Mouse (Mus musculus) spleen, embryonic (tissue): ENCODE results near the gene Sec14l4.

Experiments
- CTCF ChIA-PET: fragments of 350-600 bp; sonication (Branson Sonifier 250); formaldehyde crosslinking; loops from one replicate; lab custom pipeline; 2022; lab: Charles Lee

Gene Sec14l4

DNA sequence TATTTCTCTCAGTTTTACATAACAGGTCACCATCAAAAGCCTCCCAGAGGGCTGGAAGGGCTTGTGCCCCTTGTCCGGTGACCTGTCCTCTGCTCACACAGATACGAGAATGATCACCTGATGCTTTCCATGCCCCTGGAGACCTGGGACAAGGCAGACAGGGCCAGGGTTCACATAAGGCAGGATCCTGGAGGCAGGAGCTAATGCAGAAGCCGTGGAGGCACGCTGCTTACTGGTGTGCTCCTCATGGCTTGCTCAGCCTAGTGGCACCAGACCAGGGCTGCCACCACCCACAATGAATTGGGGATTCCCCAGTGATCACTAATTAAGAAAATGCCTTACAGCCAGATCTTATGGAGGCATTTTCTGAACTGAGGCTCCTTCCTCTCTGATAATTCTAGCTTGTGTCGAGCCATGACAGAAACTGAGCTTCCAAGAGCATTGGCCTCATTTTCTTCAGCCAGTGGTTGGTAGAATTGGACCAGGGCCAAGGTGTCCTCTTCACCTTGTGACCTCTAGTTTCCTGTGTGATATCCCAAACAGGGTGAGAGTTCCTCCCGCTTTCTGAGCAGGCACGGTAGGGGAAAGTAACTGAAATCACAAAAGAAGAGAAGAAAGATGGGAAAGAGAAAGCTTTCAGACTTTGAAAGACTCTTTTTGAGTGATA is 47.1 kb downstream of the Sec14l4 start:
- CTCF ChIA-PET = interaction anchor here (0.7 kb wide), 1 partner anchor 42 kb away, joined by 4 read pairs; no protein-coding TSS in a partner anchor

DNA sequence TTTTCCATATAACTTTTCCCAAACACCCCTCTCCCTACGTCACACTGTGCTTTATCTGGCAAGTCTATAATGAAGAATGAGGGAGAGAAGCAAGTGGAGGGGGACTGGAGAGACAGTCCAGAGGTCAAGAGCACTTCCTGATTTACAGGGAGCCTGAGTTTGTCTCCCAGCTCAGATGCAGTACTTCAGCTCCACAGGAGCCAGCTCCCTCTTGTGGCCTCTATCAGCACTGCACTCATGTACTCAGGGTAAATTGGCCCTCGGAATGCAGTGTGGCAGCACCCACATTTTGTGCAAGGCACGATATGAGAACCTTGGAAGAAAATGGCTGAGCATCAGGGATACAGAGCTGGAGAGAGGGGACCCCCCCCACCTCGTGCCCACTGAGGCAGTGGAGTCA is 49.0 kb downstream of the Sec14l4 start:
- CTCF ChIA-PET = interaction anchor here (0.6 to 1.0 kb wide), 2 partner anchors 16 to 829 kb away, joined by 3 to 16 read pairs; no protein-coding TSS in a partner anchor

GRCm38 (mm10) chr11:4083316-4084078 is 52.2 kb downstream of the Sec14l4 start:
- CTCF ChIA-PET = interaction anchor here (0.6 kb wide), 1 partner anchor 26 kb away, joined by 3 read pairs; no protein-coding TSS in a partner anchor

- CTCF ChIA-PET = no interaction called here
Measured at GRCm38 (mm10) chr11:4086246-4086645, 55.0 kb downstream of the Sec14l4 start.

GRCm38 (mm10) chr11:4087267-4087666 is 56.0 kb downstream of the Sec14l4 start:
- CTCF ChIA-PET = no interaction called here

- CTCF ChIA-PET = interaction anchor here (0.9 kb wide), 2 partner anchors 30 to 69 kb away, joined by 3 to 5 read pairs; partner anchors contain the start of gene Sec14l2
Measured at GRCm38 (mm10) chr11:4093459-4094377, 62.5 kb downstream of the Sec14l4 start.

DNA sequence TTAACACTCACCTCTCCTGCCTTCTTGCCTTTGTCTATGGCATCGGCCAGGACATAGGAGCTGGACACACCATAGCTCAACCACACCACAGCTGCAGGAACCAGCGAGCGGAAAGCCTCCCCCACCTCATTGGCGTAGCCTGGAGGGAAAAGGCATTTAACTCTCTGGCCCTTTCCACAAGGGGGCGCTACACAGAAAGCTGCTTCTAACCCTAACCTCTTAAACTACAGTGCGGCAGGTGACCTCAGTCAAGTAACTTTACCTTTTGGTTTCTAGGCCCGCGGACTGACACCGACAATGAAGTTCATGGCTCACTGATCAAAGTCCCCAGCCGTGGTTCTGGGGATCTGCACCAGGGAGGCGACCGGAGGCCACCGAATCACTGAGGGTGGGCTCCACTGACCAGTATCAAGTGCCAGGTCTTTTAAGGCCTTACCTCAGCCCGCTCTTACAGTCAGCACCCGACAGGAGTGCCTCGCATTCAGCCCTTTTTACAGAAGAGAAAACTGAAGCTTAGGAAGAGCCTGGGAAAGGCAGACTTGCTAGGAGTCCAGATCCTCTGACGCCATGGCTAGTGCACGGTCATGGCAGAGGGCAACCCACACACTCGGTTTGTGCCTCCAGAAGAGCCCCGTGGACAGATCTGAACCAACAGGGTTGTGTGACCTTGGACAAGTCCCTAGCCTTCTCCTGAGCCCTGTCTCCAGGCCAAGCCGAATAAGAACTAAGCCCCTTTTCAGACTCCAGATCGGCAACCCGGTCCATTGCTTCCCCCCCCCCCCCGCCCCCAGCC is 63.3 kb downstream of the Sec14l4 start:
- CTCF ChIA-PET = interaction anchor here (0.9 kb wide), 1 partner anchor 29 kb away, joined by 3 read pairs; the partner anchor contains the start of gene Sec14l2

GRCm38 (mm10) chr11:4095171-4096053 is 64.2 kb downstream of the Sec14l4 start, which contains the start of gene Mtfp1:
Gene Mtfp1, minus strand, starts transcription at chr11:4095445.
- CTCF ChIA-PET = interaction anchor here (0.5 to 1.0 kb wide), 3 partner anchors 15 to 107 kb away, joined by 3 to 4 read pairs (median 4); partner anchors contain the start of gene Rnf215

- CTCF ChIA-PET = interaction anchor here (0.5 to 1.0 kb wide), 3 partner anchors 16 to 108 kb away, joined by 3 to 4 read pairs (median 4); partner anchors contain the start of gene Rnf215
Measured at GRCm38 (mm10) chr11:4096054-4096984, 65.1 kb downstream of the Sec14l4 start.

- CTCF ChIA-PET = interaction anchor here (0.8 kb wide), 1 partner anchor 27 kb away, joined by 3 read pairs; no protein-coding TSS in a partner anchor
Measured at GRCm38 (mm10) chr11:4097091-4097621, 65.9 kb downstream of the Sec14l4 start.
